Mouse (Mus musculus): Measurements from ENCODE around the gene Myo9b.

- TF ChIP-seq CTCF (IDR thresholded peaks at IDR 0.05; ENCODE audit: low read depth, low read length) = no peak
- TF ChIP-seq GATA1 (IDR thresholded peaks at IDR 0.05; ENCODE audit: borderline replicate concordance, low read length) = no peak
- no peak for TF ChIP-seq GATA2 (IDR thresholded peaks at IDR 0.05; ENCODE audit: borderline replicate concordance, low read depth, low read length)
Measured at GRCm38 (mm10) chr8:71395629-71396028, 123.1 kb downstream of the Myo9b start, which contains the start of gene Ushbp1.

All from G1E (cell line).